Mouse (Mus musculus) urinary bladder, adult 2 months (tissue): ENCODE measurements around the gene Obp1a. TPM values are rescaled to one million over a fixed set of nuclear protein-coding genes. Genes with fewer than 3 reads are reported as not detected.

Experiments
- DNase-seq: peaks from one replicate; pipeline ENCODE4 v3.0.0; 2022; ENCODE audit warnings: low spot score
- polyA plus RNA-seq: library from polyadenylated mRNA; depleted of rRNA; stranded (reverse); fragments of >200 nt; gene quantifications from 2 replicates; pipeline ENCODE4 v1.2.3, GENCODE M21; 2012; rRNA removed

Gene Obp1a
- polyA plus RNA-seq: not detected in 2 replicates

- DNase-seq: no peak
Observed at GRCm38 (mm10) chrX:78091274-78091673, at the start of gene Obp1a. Obp1a (minus strand) TSS chrX:78091374.

GRCm38 (mm10) chrX:78125167-78125566 is 34.0 kb upstream of the Obp1a start, which contains the start of gene Gm5938:
Gm5938 (plus strand) TSS chrX:78125467.
- DNase-seq: no peak

Other genes starting within 250 kb of the Obp1a start
- gene Pbsn, start 237.8 kb downstream of the Obp1a start, polyA plus RNA-seq: not detected in 2 replicates
- gene Gm14744, start 226.6 kb downstream of the Obp1a start, polyA plus RNA-seq: not detected in 2 replicates
- gene 5430402E10Rik, start 166.3 kb downstream of the Obp1a start, polyA plus RNA-seq: not detected in 2 replicates
- gene Gm5938, start 34.1 kb upstream of the Obp1a start, polyA plus RNA-seq: not detected in 2 replicates
- gene Obp1b, start 95.4 kb upstream of the Obp1a start, polyA plus RNA-seq: not detected in 2 replicates
- not detected in 2 replicates for gene Gm14743, start 154.5 kb upstream of the Obp1a start, polyA plus RNA-seq